Mouse (Mus musculus) hindbrain, postnatal 0 days (tissue): Measurements from ENCODE around the gene Phactr4. TPM values are rescaled to one million over a fixed set of nuclear protein-coding genes. Genes with fewer than 3 reads are reported as not detected.

Experiments
- ATAC-seq: fragments of 200-750 bp; cut with Nextera tagmentation; 2 replicates; pipeline ENCODE4 v1.8.0; 2017; ENCODE audit warnings: mild to moderate bottlenecking, moderate TSS enrichment, moderate library complexity
- DNase-seq: peaks from one replicate; pipeline ENCODE4 v3.0.0-alpha.2; 2015; ENCODE audit warnings: low spot score
- H3K27ac ChIP-seq: fragments of 300-500 bp; sonication (generic); 2 replicates; pipeline ENCODE4 v1.5.1; 2014; ENCODE audit warnings: mild to moderate bottlenecking
- H3K27me3 ChIP-seq: fragments of 300-500 bp; sonication (generic); 2 replicates; pipeline ENCODE4 v1.6.1; 2014; ENCODE audit warnings: low read length, mixed read lengths; ENCODE audit not compliant: insufficient read depth
- H3K36me3 ChIP-seq: fragments of 300-500 bp; sonication (generic); 2 replicates; pipeline ENCODE4 v1.6.1; 2014; ENCODE audit warnings: low read length, mixed read lengths; ENCODE audit not compliant: insufficient read depth
- H3K4me1 ChIP-seq: fragments of 300-500 bp; sonication (generic); 2 replicates; pipeline ENCODE4 v1.6.1; 2014; ENCODE audit warnings: antibody characterized with exemption, low read length, mixed read lengths; ENCODE audit not compliant: insufficient read depth
- H3K4me2 ChIP-seq: fragments of 300-500 bp; sonication (generic); 2 replicates; pipeline ENCODE4 v1.6.1; 2014; ENCODE audit warnings: low read depth, mild to moderate bottlenecking, low read length, moderate library complexity, mixed read lengths
- H3K4me3 ChIP-seq: fragments of 300-500 bp; sonication (generic); 2 replicates; pipeline ENCODE4 v1.5.1; 2014; ENCODE audit warnings: low read length
- H3K9ac ChIP-seq: fragments of 300-500 bp; sonication (generic); replicated peaks from 2 replicates; pipeline ENCODE4 v1.6.1; 2014; ENCODE audit warnings: mild to moderate bottlenecking, low read length, moderate library complexity, mixed read lengths
- H3K9me3 ChIP-seq: fragments of 300-500 bp; sonication (generic); 2 replicates; pipeline ENCODE4 v1.6.1; 2016; ENCODE audit warnings: low read length, mixed read lengths
- CTCF ChIP-seq: IDR thresholded peaks from 2 replicates; pipeline ENCODE4 v1.5.1; 2016; ENCODE audit warnings: antibody characterized with exemption, control low read depth, low read depth
- WGBS: fragments of 180-500 bp; shearing (Covaris S2); extraction: QIAGEN DNeasy Blood & Tissue Kit; methylation state at CpG from one replicate; pipeline ENCODE4 v1.1.7; 2014; 5-methylcytosine and 5-hydroxymethylcytosine counted together
- polyA plus RNA-seq: library from polyadenylated mRNA; unstranded; fragments of >200 nt; fragmentation: Nextera tagmentation; extraction: Ambion mirVana; gene quantifications from 2 replicates; pipeline ENCODE4 v1.2.1, GENCODE M21; 2015
- total RNA-seq: library from RNA; depleted of rRNA; stranded (reverse); fragments of >200 nt; gene quantifications from 2 replicates; pipeline ENCODE4 v1.2.3, GENCODE M21; 2014

The Phactr4 gene
- total and polyA plus RNA-seq, 2 experiments from 2014 or later: 4.0 to 5.2 TPM

- WGBS: 19% methylated on average over 14 of the region's 14 CpGs
- no peak for ATAC-seq
Measured at GRCm38 (mm10) chr4:132432717-132433372, 10.6 kb upstream of the Phactr4 start.

GRCm38 (mm10) chr4:132428022-132428542 lies 5.8 kb upstream of the Phactr4 start:
- 61% methylated on average over 9 of the region's 9 CpGs for WGBS
- H3K4me1 ChIP-seq: no peaks in the 10 kb centered on the region
- no peaks in the 10 kb centered on the region for H3K36me3 ChIP-seq
- H3K9ac ChIP-seq: no peak overlapping the region
- no peak overlapping the region for H3K4me2 ChIP-seq
- no peaks in the 10 kb centered on the region for H3K27me3 ChIP-seq
- ATAC-seq (no peak), DNase-seq (no peak)
- no peak overlapping the region for H3K4me3 ChIP-seq
- no peak for TF ChIP-seq CTCF
- no peaks in the 10 kb centered on the region for H3K9me3 ChIP-seq
- no peak overlapping the region for H3K27ac ChIP-seq

More at GRCm38 (mm10) chr4:132432717-132433372, 10.6 kb upstream of the Phactr4 start:
- Histone ChIP-seq H3K4me3 (no peak overlapping the region), H3K9ac (no peak overlapping the region), H3K9me3 (no peaks in the 10 kb centered on the region), H3K4me1 (no peaks in the 10 kb centered on the region), H3K4me2 (no peak overlapping the region), H3K27me3 (no peaks in the 10 kb centered on the region), H3K27ac (no peak overlapping the region), H3K36me3 (no peaks in the 10 kb centered on the region)
- DNase-seq: no peak
- TF ChIP-seq CTCF: no peak

GRCm38 (mm10) chr4:132427493-132427892 lies 5.2 kb upstream of the Phactr4 start:
- ATAC-seq (no peak), DNase-seq (no peak)
- Histone ChIP-seq H3K27me3 (no peaks in the 10 kb centered on the region), H3K4me1 (no peaks in the 10 kb centered on the region), H3K4me2 (no peak overlapping the region), H3K27ac (no peak overlapping the region), H3K9me3 (no peaks in the 10 kb centered on the region), H3K36me3 (no peaks in the 10 kb centered on the region), H3K4me3 (no peak overlapping the region), H3K9ac (no peak overlapping the region)
- TF ChIP-seq CTCF: no peak
- WGBS: 87% methylated on average over 4 of the region's 4 CpGs

- WGBS: 73% methylated on average over 2 of the region's 2 CpGs
Measured at GRCm38 (mm10) chr4:132426021-132426420, 3.7 kb upstream of the Phactr4 start.

GRCm38 (mm10) chr4:132424765-132425164 lies 2.5 kb upstream of the Phactr4 start:
- Histone ChIP-seq H3K27ac (no peak overlapping the region), H3K27me3 (no peaks in the 10 kb centered on the region), H3K9me3 (no peaks in the 10 kb centered on the region), H3K4me1 (no peaks in the 10 kb centered on the region; the same call in 1 of the 2 replicates), H3K4me2 (no peak overlapping the region), H3K36me3 (no peaks in the 10 kb centered on the region), H3K9ac (no peak overlapping the region), H3K4me3 (no peak overlapping the region)
- WGBS: 94% methylated on average over 5 of the region's 5 CpGs
- ATAC-seq: no peak
- peak; percentile 8 for DNase-seq
- TF ChIP-seq CTCF: peak; percentile 13; the same call in 1 of the 2 replicates

More at GRCm38 (mm10) chr4:132426021-132426420, 3.7 kb upstream of the Phactr4 start:
- H3K27ac ChIP-seq: no peak overlapping the region
- no peak overlapping the region for H3K4me2 ChIP-seq
- H3K4me1 ChIP-seq: no peaks in the 10 kb centered on the region; the same call in 1 of the 2 replicates
- no peak overlapping the region for H3K4me3 ChIP-seq
- ATAC-seq (no peak), DNase-seq (no peak)
- H3K9ac ChIP-seq: no peak overlapping the region
- H3K36me3 ChIP-seq: no peaks in the 10 kb centered on the region
- TF ChIP-seq CTCF: no peak
- no peaks in the 10 kb centered on the region for H3K27me3 ChIP-seq
- no peaks in the 10 kb centered on the region for H3K9me3 ChIP-seq

- Histone ChIP-seq H3K27ac (peak overlapping the region; percentile 90), H3K9ac (peak overlapping the region; percentile 72), H3K4me3 (peak overlapping the region; percentile 93), H3K4me2 (peak overlapping the region; percentile 78), H3K27me3 (no peaks in the 10 kb centered on the region), H3K9me3 (no peaks in the 10 kb centered on the region), H3K36me3 (no peaks in the 10 kb centered on the region), H3K4me1 (no peaks in the 10 kb centered on the region; the same call in 1 of the 2 replicates)
- 0% methylated on average over 13 of the region's 13 CpGs for WGBS
- DNase-seq (peak; percentile 27), ATAC-seq (no peak)
- TF ChIP-seq CTCF: no peak
Measured at GRCm38 (mm10) chr4:132421556-132421922, 750 bp downstream of the Phactr4 start.

- no peak for ATAC-seq
- H3K9me3 ChIP-seq: no peaks in the 10 kb centered on the region
- no peaks in the 10 kb centered on the region; the same call in 1 of the 2 replicates for H3K4me1 ChIP-seq
- no peaks in the 10 kb centered on the region for H3K36me3 ChIP-seq
- H3K27ac ChIP-seq: no peak overlapping the region
- H3K9ac ChIP-seq: no peak overlapping the region
- H3K27me3 ChIP-seq: no peaks in the 10 kb centered on the region
- WGBS: 69% methylated on average over 5 of the region's 5 CpGs
- DNase-seq: no peak
- H3K4me3 ChIP-seq: no peak overlapping the region
- peak overlapping the region; percentile 78 for H3K4me2 ChIP-seq
- TF ChIP-seq CTCF: no peak
Measured at GRCm38 (mm10) chr4:132420471-132420870, 1.8 kb downstream of the Phactr4 start.
